Mouse (Mus musculus) ES-Bruce4 (cell line): Measurements from ENCODE around the gene Clns1a. TPM values are rescaled to one million over a fixed set of nuclear protein-coding genes. Genes with fewer than 3 reads are reported as not detected.

ENCODE experiments used
- H3K27ac ChIP-seq: 2 replicates; pipeline ENCODE4 v1.5.1; 2012; ENCODE audit warnings: low read length, inconsistent platforms; ENCODE audit not compliant: insufficient read depth
- H3K27me3 ChIP-seq: 2 replicates; pipeline ENCODE4 v1.6.1; 2012; ENCODE audit warnings: mild to moderate bottlenecking, low read length, inconsistent platforms; ENCODE audit not compliant: control insufficient read depth, poor library complexity, insufficient read depth, severe bottlenecking
- H3K36me3 ChIP-seq: 2 replicates; pipeline ENCODE4 v1.6.1; 2012; ENCODE audit warnings: inconsistent platforms, mild to moderate bottlenecking, low read length, moderate library complexity; ENCODE audit not compliant: control insufficient read depth, poor library complexity, insufficient read depth, severe bottlenecking
- H3K4me1 ChIP-seq: one replicate; pipeline ENCODE4 v1.8.1; 2011; ENCODE audit warnings: low read length; ENCODE audit not compliant: control insufficient read depth, insufficient read depth
- H3K4me3 ChIP-seq: 2 replicates; pipeline ENCODE4 v1.5.1; 2011; ENCODE audit warnings: low read depth, mild to moderate bottlenecking, low read length
- H3K9ac ChIP-seq: 2 replicates; pipeline ENCODE4 v1.6.1; 2012; ENCODE audit warnings: low read depth, mild to moderate bottlenecking, inconsistent platforms; ENCODE audit not compliant: poor library complexity, severe bottlenecking
- H3K9me3 ChIP-seq: replicated peaks from 2 replicates; pipeline ENCODE4 v1.6.1; 2012; ENCODE audit warnings: mild to moderate bottlenecking, low read length, inconsistent platforms; ENCODE audit not compliant: control insufficient read depth, poor library complexity, insufficient read depth, severe bottlenecking
- CTCF ChIP-seq: IDR thresholded peaks from one replicate; pipeline ENCODE4 v1.8.1; 2011; ENCODE audit warnings: low read depth, low read length
- EP300 ChIP-seq: IDR thresholded peaks from 2 replicates; pipeline ENCODE4 v1.6.1; 2011; ENCODE audit warnings: low read depth, low read length; ENCODE audit not compliant: insufficient read depth
- POLR2A ChIP-seq: IDR thresholded peaks from one replicate; pipeline ENCODE4 v1.8.1; 2011; ENCODE audit warnings: low read length; ENCODE audit not compliant: insufficient read depth
- polyA plus RNA-seq: library from polyadenylated mRNA; stranded (reverse); fragments of >200 nt; gene quantifications from 2 replicates; pipeline ENCODE4 v1.2.4, GENCODE M21; 2011; ENCODE audit warnings: low read depth; ENCODE audit not compliant: missing spikeins, insufficient read depth, insufficient read length

The Clns1a gene
- 150 and 155 TPM in 2 replicates for polyA plus RNA-seq

DNA sequence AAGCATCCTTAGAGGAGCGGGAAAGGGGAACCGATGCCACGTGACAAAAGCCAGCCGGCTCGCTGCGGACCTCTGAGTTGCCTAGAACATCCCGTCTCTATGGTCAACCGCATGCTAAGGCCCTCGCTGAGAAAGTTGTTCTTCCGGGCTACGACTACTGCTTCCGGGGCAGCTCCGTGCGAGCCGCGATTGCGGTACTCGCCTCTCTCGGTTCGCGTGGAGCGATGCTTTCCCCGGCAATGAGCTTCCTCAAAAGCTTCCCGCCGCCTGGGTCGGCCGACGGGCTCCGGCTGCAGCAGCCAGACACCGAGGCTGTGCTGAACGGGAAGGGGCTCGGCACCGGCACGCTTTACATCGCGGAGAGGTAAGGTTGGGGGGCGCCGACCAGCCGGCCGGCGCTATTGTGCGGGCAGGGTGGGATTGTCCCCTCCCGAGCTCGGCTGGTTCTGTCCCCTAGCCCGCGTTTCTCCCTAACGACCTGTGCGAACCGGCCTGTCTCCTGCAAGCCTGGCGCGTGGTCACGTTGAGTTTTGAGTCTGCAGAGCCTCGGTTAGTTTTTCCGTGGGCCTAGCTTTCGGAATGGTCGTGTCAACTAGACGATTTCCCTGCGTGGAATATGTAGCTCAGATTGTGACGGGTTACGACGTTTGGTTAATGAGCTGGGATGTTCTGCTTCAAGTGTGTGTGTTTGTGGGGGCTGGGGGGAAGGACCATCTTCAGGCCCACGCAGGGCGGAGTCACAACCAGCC, at the start of gene Clns1a:
Gene Clns1a (plus strand): TSS at position 129 of the 749 bp plus-strand sequence.
- H3K4me1 ChIP-seq: peaks cover 2% of the 10 kb centered on the region
- H3K9me3 ChIP-seq: no peaks in the 10 kb centered on the region
- peak within 1 kb of the TSS; percentile 86 for H3K4me3 ChIP-seq
- TF ChIP-seq CTCF: no peak
- TF ChIP-seq POLR2A: peak; percentile 67
- TF ChIP-seq EP300: peak; percentile 34; the same call in 1 of the 2 replicates
- 0 out of 2 replicates have a peak, but pooled peaks cover 3% of the 10 kb centered on the region for H3K36me3 ChIP-seq
- peak within 1 kb of the TSS; percentile 94 for H3K9ac ChIP-seq
- H3K27me3 ChIP-seq: no peaks in the 10 kb centered on the region
- H3K27ac ChIP-seq: peak within 1 kb of the TSS; percentile 57

DNA sequence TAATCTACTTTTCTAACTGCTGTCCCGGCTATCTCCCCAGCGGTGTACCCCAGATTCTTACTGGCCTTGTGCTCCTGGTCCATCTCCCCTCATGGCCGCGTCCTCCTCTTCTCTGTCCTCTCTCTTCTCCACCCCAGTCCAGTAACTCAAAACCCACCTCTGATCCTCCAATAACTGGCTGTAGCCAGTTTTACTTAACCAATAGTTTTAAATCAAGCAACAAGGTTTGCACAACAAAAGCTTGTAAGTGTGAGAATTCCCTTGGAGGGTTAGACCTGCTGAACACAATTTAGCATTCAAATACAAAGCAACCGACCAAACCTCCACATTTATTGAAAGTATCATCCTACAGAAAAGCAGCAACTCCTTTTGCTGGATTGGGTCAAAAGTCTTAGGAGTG, 48.8 kb upstream of the Clns1a start:
- no peaks in the 10 kb centered on the region for H3K9me3 ChIP-seq
- TF ChIP-seq EP300: 0 out of 2 replicates have a peak, but pooled peaks have one; percentile 6
- TF ChIP-seq POLR2A: peak; percentile 32
- TF ChIP-seq CTCF: no peak
- H3K27me3 ChIP-seq: no peaks in the 10 kb centered on the region
- H3K4me1 ChIP-seq: peaks cover 2% of the 10 kb centered on the region
- H3K27ac ChIP-seq: peak overlapping the region; percentile 90
- H3K9ac ChIP-seq: no peak overlapping the region
- H3K4me3 ChIP-seq: peak overlapping the region; percentile 63
- H3K36me3 ChIP-seq: no peaks in the 10 kb centered on the region

DNA sequence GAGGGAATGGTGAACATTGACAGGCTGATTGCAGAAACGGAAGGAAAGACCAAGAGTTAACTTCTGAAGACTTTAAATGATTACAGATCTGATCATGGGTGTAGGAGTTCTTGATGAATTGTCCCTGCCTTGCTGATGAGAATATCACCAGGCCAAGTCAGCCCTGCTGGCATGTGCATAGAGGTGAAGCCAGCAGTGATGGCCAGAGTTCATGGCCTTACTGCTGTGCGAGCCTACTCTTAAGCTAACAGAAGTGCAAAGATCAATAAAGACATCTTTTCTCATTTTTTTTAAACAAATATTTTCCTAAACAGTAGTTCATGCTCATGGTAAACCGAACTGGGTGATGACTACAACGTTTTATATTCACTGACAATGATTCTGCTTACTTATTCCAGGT, 45.7 kb upstream of the Clns1a start:
- TF ChIP-seq EP300: no peak
- no peak for TF ChIP-seq CTCF
- TF ChIP-seq POLR2A: no peak
- no peak overlapping the region for H3K4me3 ChIP-seq
- H3K9ac ChIP-seq: no peak overlapping the region
- no peaks in the 10 kb centered on the region for H3K27me3 ChIP-seq
- H3K4me1 ChIP-seq: peaks cover 5% of the 10 kb centered on the region
- H3K27ac ChIP-seq: no peak overlapping the region
- no peaks in the 10 kb centered on the region; the same call in 1 of the 2 replicates for H3K36me3 ChIP-seq
- H3K9me3 ChIP-seq: no peaks in the 10 kb centered on the region

DNA sequence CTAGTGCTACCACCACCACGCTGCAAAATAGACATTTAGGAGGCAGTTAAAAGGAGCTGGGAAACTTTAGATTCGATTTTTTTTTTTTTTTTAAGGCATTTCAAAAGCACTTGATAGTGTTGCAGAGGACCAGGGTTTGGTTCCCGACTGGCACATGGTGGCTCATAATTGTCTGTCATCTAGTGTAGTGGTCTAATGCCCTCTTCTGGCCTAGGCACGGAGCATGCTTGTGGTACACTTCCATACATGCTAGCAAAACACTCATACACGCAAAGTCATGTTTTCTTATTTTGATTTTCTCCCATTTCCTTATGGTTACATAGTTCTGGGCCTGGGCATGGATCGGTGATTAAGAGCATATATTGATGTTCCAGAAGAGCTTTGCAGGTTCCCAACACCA, 40.3 kb upstream of the Clns1a start:
- Histone ChIP-seq H3K27ac (no peak overlapping the region), H3K9me3 (no peaks in the 10 kb centered on the region), H3K9ac (no peak overlapping the region), H3K4me1 (peaks cover 4% of the 10 kb centered on the region), H3K4me3 (no peak overlapping the region), H3K36me3 (peaks cover 4% of the 10 kb centered on the region), H3K27me3 (no peaks in the 10 kb centered on the region)
- TF ChIP-seq POLR2A: no peak
- TF ChIP-seq EP300: no peak
- no peak for TF ChIP-seq CTCF

DNA sequence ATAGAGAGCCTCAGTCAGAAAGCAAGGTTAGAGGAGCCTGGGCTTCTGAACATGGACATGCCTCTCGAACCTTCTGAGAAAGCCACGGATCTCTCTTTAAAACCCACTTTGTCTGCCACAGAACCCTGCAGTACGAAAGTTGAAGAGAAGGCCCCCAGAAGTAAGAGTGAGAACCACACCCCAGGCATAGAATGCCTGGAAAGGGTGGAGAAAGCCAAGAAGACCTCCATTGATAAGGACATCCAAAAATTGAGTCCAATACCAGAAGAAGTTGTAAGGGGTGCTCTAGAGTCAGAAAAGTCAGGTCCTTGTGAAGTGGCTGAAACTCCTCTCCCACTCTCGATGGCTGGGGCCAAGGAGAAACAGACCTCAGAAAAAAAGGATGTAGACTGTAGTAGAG, 34.8 kb upstream of the Clns1a start:
- H3K4me3 ChIP-seq: no peak overlapping the region
- no peak overlapping the region for H3K9ac ChIP-seq
- H3K27me3 ChIP-seq: no peaks in the 10 kb centered on the region
- no peak overlapping the region for H3K27ac ChIP-seq
- no peaks in the 10 kb centered on the region for H3K9me3 ChIP-seq
- H3K36me3 ChIP-seq: peaks cover 21% of the 10 kb centered on the region
- no peaks in the 10 kb centered on the region for H3K4me1 ChIP-seq
- TF ChIP-seq CTCF: no peak
- TF ChIP-seq EP300: no peak
- no peak for TF ChIP-seq POLR2A

DNA sequence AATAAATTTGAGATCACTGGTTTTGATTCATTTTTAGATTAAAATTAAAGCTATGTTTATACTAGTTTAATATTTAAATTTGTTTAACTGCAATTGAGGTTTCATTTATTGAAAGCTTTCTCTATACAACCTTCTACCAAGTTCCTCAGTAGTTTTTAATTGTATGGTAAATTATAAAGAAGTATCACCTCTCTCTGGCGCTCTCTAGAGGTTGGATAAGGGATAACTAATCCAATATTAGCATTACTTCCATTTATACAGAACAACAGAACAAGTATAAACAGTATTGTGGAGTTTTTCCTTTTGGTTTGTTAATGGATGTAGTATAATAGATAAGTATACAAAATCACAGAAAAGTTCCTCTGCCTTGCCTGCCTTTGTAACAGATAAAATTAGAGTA, 17.2 kb upstream of the Clns1a start:
- H3K27ac ChIP-seq: no peak overlapping the region
- H3K27me3 ChIP-seq: no peaks in the 10 kb centered on the region
- H3K36me3 ChIP-seq: peaks cover 20% of the 10 kb centered on the region
- H3K9ac ChIP-seq: no peak overlapping the region
- no peaks in the 10 kb centered on the region for H3K9me3 ChIP-seq
- no peak for TF ChIP-seq CTCF
- TF ChIP-seq POLR2A: no peak
- TF ChIP-seq EP300: no peak
- no peak overlapping the region for H3K4me3 ChIP-seq
- H3K4me1 ChIP-seq: no peaks in the 10 kb centered on the region
